Mouse (Mus musculus): ENCODE results near the gene Ptpa.

The Ptpa gene

DNA sequence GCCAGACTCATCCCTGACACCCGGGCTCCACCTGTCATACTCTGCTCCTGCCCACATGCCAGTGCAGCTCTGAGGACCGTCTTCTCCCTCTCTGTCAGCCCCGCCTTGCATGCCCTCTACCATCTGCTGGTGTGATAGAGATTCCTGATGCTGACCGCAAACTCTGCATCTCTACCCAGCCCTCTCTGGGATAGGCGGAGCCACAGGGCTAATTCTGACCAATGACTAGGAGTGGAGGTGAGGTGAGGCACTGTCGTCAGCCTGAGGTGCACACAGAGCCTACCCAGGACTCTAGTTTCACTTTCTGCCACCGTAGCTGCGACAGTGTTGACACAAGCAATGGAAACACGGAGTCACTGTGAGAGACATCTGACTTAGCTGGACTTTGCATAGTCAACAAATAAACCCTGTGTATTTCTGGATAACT lies 48.1 kb downstream of the Ptpa start:
- peak; percentile 93 for DNase-seq (ENCODE audit: low read depth, low spot score)

DNA sequence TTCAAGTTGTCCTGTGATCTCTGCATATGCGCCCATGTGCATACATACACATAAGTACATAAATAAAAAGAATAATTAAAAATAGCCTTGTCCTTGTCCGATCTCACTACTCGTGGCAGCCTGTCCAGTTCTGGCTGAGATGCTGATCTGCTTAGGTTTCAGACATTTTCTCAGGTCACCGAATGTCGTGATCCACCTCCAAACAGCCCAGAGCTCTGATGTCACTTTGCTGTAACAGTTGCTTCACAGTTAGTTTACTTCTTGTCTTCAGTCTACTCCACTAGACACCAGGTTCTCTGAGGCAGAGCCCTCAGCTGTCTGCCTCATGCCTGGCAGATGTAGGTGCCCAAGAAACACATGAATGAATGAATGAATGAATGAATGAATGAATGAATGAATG lies 48.6 kb downstream of the Ptpa start:
- peak; percentile 59 for DNase-seq (ENCODE audit: low read depth, low spot score)

DNA sequence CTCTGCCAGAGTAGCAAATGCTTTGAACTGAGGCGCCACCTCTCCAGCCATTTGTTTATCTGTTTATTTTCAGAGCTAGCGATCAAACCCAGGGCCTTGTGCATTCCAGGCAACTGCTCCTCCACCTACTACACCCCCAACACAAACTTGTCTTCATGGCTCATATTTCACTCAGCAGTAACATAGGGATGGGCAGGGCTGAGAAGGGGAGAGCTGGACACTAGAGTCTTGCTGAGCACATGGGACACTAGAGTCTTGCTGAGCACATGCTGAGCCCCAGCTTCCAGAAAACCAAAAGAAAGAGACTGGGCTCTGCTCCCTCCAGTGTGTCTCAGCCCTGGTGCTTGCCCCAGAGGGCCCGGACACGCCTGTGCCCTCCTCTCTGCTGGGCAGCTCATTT lies 50.9 kb downstream of the Ptpa start:
- DNase-seq (ENCODE audit: low read depth, low spot score), result no peak

DNA sequence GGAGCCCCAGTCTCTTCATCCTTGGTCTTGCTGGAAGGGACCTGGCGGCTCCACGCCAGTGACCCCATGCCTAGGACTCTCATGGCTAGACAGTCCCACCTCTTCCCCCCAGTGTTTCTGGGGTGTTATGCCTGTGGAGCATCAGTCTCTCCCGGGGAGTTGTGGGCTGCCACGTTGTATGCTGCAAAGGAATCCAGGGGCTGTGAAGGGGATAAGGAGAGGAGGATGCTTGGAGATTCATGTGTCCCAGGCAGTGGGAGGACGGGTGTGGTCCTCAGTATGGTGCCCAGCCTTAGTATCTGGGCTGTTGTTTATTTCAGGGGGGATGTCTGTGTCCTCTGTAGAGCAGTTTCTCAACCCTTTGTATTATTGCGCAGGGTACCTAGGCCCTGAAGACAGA lies 53.2 kb downstream of the Ptpa start:
- DNase-seq (ENCODE audit: low read depth, low spot score), result no peak

DNA sequence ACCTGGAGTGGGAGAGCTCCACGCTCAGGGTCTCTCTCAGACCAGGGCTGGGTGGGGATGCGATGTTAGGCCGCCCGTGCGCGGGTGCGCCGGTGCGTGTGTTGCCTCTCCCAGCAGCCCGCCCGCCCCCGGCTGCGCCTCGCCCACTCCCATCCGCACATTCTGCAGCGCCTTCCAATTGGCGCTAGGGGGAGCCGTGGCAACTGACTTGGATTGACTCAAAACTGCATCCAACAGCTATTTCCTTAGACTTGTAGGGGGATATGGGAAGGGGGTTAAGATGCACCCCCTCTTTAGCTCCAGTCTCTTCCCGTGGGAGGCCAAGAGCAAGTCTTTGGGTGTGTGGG lies 53.9 kb downstream of the Ptpa start:
- peak; percentile 87 for DNase-seq (ENCODE audit: low read depth, low spot score)

DNA sequence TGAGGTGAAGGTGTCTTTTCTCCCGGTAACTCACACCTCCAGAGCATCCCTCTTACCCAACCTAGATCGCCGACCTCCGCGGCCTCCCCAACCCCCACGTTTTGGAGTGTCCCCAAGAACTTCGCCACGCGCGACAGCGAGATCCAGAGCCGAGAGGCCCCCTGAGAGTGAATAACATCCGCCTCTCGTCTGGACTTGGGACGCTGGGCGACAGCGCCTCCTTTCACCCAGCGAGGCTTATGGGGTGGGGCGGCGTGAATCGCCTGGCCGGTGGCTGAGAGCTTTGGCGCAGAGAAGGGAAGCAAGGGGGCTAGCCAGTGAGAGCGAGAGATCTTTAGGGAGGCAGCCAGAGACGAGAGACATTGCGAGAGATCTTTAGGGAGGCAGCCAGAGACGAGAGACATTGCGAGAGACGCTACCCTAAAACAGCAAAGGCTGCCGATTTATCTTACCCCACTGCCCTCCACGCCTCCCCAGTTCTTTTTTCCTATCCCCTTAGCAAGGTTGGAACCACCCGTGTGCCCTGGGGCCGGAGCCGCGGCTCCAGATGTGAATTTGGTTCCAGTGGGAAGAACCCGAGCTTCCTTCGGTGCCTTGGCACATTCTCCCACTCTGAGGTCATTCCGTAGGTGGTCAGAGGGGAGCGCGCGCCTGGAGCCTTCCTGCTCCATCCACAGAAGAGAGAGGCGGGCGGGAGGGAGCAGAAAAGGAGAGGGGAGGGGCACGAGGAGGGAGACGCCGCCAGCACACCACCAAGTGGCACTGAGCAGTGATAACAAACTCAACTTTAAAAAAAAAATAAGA lies 54.5 kb downstream of the Ptpa start:
- peak; percentile 46 for DNase-seq (ENCODE audit: low read depth, low spot score)

DNA sequence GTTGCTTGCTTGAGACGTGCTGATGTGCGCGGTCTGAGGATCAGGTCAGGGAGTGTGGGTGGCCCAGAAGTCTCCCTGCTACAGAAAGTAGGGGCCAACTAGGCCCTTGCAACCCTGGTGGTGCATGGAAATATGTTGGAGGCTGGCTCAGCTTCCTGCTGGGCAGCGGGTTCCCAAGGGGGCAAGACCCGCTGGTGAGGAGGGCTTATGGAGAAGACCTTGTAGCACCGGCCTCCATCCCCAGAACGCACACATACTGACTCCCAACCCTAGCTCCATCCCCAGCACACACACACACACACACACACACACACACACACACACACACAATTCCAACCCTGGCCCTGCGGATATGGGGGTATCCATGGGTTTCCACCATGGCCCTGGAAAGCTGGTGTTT lies 55.2 kb downstream of the Ptpa start:
- no peak for DNase-seq (ENCODE audit: low read depth, low spot score)

DNA sequence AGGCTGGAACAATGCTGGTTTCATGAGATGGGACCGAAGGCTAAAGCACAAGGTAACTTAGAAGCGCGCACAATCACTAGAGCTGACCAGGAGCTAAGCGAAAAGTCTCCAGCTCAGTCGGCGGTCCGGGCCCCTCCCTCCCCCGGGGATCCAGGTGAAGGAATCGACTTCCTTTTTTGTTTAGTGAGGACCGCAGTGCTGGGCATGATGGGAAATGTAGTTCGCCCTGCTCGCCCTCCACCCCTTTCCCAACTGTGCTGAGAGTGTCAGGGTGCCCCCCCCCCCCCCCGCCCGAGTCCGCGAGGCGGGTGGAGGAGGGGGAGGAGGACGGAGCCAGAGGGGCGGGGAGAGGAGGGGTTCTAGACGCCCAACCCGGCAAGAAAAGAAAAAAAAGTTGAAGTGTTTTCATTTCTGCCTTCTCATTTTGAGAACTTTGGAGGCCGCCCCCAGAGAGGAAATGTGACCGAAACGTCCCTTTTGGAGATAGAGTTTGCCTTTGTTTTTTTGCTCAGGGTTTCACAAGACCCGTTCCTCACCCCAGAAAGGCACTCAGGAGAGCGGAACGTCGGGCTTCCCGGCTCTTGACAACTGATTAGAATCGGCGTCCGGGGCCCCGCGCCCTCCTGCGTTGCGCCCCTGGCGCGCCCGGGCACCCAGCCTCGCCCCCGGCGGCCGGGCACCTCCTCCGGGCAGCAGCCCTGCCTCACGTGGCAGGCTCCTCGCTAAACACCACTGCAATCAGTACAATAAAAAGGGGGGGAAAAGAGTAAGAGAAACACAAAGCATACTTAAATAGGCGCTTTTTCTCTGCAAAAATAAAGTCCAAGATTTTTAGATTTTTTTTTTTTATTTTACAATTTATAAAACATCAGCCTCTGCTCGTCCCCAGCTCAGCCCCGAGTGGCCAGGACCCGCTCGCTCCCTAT lies 56.2 kb downstream of the Ptpa start:
- peak; percentile 77 for DNase-seq (ENCODE audit: low read depth, low spot score)

DNA sequence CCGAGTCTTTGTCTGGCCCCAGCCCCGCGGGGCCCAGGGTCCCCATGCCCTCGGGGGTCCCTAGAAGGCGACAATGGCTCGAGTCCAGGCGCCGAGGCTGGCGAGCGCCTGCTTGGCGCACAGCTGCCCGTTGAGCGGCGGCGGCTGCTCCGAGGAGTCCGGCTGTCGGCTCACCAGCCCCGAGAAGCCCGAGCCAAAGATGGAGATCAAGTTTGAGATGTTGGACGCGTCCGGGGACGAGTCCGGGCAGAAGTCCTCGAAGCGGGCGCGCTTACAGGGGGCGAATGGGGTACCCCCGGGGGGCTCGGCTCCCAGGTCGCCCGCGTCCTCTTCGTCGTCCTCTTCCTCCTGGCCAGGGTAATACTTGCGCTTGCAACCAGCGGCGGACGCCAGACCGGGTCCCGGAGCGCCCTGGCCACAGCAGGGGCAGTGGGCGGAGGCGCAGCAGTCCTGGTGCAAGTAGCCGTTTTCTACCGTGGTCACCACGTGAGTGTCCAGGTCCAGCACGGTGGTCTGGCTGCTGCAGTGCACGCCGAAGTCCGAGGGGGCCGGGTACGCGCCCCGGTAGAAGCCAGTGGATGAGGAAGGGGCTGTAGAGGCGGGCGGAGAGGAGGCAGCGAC lies 57.0 kb downstream of the Ptpa start:
- DNase-seq (ENCODE audit: low read depth, low spot score), result peak; percentile 22

DNA sequence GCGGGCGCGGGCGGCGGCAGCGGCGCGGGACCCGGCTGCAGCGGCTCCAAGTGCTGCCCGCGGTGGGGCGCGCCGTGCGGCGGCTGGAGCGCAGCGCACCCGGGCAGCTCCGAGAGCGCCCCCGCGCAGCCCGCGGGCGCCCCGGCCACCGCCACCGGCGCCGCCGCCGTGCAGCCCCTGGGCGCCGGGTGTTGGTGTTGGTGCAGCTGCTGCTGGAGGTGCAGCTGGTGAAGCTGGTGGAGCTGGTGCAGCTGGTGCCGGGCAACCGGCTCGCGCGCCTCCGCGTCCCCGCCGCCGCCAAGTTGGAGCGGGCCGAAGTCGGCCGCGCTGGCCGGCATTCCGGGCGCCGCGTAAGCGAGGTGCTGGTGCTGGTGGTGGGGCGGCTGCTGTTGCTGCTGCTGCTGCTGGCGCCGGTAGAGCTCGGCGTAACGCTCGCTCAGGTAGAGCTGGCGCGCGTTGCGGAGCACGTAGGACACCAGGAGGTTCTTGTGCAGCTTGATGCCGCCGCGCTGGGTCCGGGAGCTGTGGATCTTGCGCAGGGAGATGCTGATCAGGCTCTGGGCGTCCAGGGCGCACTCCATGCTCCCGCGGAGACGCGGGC lies 57.7 kb downstream of the Ptpa start:
- DNase-seq (ENCODE audit: low read depth, low spot score), result peak; percentile 56

DNA sequence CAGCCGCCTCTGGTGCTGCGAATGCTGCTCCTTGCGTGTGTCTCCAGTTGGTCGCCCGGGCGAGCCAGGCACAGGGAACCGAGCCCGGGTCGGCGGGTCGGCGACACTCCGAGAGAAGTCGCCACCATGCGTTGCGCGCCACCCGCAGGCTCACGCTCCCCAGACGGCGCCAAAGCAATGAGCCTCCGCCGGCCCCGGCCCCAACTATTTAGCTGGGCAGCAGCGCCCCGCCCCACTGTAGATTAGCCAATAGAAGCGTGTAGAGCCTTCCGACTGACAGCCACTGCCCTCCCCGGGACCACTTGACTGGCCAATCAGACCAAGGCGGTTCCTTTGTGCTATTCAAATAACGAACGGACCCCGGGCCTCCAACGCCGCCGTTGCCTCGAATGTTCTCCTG lies 58.2 kb downstream of the Ptpa start, which contains the start of gene Ier5l:
Gene Ier5l, minus strand, starts transcription at position 181 of the 400 bp plus-strand sequence.
- DNase-seq (ENCODE audit: low read depth, low spot score), result peak; percentile 77

DNA sequence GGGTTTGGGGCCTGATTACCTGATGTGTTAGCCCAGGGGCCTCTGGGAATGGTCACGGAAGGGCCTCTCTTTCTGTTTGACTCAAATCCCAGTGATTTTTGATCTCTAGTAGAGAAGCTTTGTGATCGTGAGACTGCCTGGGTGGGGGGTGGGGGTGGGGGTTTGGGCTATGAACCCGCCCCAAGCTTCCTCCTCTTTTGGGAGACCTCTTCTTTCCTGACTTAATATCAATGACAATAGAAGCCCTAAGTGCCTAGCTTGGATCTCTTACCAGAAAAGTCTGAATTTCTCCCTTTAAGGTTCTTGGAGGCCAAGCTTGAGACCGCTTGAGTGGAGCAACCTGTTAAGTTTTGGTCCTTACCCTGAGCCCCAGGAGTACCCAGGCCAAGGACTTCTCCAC lies 58.9 kb downstream of the Ptpa start:
- DNase-seq (ENCODE audit: low read depth, low spot score), result no peak

DNA sequence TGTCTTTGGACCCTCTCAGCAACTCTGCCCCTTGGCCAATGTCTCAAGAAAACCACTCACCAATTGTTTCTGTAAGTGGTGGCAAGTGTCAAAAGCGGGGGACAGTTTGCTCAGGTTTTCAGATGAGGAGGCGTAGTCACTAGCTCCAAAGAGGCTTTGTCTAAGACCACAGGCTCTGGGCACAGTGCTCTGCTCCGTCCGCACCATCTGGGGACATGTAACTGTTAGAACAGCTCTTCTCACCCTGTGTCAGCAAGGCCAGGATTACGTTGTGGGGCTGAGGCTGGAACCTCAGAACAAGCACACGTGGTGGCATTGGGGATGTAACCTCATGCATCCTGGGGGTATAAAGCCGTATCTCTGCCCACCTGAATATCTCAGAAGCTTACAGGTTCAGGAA lies 59.6 kb downstream of the Ptpa start:
- no peak for DNase-seq (ENCODE audit: low read depth, low spot score)

DNA sequence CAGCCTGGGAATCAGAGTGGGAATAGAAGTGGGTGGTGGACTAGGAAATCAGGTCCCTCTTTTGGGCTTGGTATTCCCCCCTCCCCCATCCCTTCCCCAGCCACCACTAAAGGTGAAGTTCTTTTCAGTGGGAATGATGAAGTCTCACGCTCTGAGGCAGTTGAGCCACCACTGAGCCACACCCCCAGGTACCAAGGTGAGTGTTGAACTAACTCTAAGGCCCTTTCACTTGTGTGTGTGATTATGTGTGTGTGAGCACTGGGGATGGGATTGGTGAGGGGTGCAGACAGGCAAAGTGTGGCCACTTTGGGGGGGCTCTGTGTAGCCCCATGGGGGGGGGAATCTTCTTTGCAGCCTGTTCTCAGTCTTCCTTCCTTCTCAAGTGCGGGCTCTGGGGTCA lies 60.4 kb downstream of the Ptpa start:
- DNase-seq (ENCODE audit: low read depth, low spot score), result no peak

DNA sequence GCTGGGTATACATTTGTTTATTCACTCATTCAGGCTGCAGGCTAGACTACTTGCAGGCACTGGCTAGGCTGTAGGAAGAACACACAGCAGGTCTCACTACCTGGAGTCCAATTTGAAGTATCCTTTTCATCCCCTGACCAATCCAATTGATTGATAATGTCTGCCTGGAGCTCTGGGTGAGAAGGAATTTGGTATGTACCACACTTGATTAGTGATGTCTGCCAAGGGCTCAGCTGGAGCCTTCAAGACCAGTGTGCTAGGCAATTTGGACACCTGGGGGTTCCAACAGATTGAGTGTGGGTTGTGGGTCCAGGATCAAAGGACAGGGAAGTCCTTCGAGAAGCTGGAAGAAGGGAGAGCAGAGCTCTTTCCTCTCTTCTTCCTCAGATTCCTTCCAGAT lies 62.7 kb downstream of the Ptpa start:
- no peak for DNase-seq (ENCODE audit: low read depth, low spot score)

DNA sequence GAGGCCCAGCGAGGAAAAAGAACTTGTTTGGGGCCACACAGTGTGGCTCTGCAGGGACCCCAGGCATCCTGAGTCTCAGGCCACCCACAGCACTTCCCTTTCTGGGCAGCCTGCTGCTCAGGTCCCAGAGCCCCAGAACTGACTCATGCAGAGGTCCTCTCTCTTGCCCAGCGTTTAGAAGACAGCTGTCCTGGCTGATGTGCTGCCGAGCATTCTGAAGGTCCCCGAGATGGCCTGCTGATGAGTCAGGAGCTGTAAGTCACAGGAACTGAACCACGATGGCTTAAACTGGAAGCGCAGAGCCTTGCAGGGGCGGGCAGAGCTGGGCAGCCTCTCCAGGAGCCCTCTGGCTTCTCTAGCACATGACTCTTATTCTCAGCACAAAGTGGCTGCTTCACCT lies 71.8 kb downstream of the Ptpa start:
- DNase-seq (ENCODE audit: low read depth, low spot score), result no peak

DNA sequence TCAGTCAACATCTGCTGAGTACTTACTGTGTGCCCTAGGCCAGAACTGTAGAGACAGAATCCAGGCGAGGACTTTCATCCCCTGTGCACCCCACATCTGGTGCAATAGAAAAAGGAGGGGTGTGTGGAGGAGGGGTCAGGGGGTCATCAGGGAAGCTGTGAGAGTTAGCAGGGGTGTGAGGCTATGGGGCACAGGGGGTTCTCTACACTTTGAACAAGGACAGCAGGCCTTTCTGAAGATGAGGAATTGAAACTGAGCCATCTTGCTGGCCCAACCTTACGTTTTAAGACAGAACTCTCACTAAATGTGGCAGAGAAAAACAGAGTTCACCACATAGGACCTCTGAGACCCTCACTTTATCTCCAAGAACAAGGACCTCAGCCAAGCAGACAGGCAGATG lies 74.5 kb downstream of the Ptpa start:
- DNase-seq (ENCODE audit: low read depth, low spot score), result no peak

DNA sequence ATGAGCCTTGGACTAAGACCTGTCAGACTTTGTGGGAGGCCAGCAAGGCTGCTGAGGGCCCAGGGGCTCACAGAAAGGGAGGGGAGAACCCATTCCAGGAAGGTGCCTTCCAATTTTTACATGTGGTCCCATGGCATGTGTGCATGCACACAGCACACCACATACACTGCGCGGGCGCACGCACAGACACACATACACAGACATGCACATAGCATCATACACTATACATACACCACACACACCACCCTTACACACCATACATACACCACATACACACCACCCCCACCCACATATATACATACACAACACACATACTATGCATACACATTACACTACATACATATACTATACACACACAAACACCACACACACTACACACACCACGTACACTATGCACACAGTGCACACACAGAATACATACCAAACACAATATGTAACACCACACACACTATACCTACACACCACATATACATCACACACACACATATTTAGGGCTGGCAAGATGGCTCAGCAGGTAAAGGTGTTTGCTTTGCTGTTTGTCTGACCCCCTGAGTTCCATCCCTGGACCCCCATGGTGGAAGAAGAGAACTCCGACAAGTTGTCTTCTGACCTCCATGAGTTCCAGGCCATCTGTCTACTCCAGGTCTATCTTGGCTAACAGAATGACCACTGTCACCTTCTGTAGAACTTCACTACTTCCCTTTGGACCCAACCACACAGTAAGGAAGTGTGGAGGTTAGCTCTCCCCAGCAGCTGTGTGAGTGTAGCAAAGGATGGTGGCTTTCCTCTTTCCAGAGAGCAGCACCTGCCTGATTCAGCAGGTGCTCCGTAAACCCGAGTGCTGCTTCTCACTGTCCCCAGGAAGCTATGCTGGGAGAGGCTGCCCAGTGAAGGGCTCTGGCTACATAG lies 79.4 kb downstream of the Ptpa start:
- no peak for DNase-seq (ENCODE audit: low read depth, low spot score)

DNA sequence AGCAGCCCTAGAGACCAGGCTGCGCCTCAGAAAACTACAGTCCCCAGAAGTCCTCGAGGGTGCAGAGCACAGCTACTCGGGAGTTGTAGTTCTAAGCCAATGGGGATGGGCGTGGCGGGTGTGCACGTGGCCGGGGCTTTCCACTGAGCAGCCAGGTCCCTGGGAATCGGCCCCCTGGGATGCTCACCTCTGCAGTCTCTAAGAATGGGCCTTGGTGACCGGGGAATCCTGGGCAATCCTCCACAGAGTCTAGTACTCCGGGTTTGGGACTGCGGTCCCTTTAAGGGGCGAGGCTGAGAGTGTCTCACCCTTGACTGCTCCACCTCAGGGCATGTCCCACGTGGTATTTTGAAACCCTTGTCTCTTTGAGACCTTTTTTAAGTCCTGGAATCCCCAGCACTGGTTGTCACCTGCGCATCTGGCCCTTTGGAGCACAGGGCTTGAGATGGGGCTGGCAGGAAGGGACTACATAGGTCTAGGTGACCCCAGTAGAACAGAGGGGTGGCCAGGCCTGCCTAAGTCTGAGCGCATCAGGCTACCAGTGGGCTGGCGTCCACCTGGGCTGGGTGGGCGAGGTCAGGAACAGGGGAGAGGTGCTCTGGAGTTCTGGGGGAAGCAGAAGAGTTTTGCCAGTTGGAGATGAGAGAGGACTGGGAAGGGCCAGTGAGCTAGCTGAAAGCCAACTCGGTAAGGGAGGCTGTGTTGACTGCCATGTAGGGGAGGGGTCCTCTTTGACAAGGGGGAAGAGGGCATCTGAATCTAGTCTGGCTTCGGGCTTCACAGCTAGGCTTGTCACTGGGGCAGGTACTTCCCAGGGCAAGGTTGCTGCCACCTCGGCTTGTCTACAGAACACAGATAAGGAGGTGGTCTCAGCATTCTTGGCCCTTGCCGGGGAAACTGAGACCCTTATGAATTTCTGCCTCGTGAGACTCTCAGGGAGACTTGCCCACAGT lies 80.3 kb downstream of the Ptpa start:
- peak; percentile 78 for DNase-seq (ENCODE audit: low read depth, low spot score)
